Comparison of ENCODE assay signal across 8 mouse cellular contexts in genomic region chr15:78119704-78120103, GRCm38 (mm10). TPM values are rescaled to one million over a fixed set of nuclear protein-coding genes. Genes with fewer than 3 reads are reported as not detected.
DNase-seq lines count a peak whose midpoint lies in the region.

Gene Cacng2 (minus strand): TSS chr15:78120028.

- H3K9me3 ChIP-seq in megakaryocyte, embryonic 14.5 days: no peaks in the 10 kb centered on the region

- H3K4me3 ChIP-seq in megakaryocyte, embryonic 14.5 days (replicated peaks): peak within 1 kb of the TSS; percentile 46

- no peaks in the 10 kb centered on the region for H3K36me3 ChIP-seq in megakaryocyte, embryonic 14.5 days (replicated peaks; ENCODE audit: low read length)

- peak; percentile 99 for DNase-seq in ZHBTc4 (ENCODE audit: low read depth, low spot score)
- peak; percentile 99 for DNase-seq in embryo, embryonic 10 days (ENCODE audit: low spot score)
- peak; percentile 98 for DNase-seq in gastrocnemius, postnatal 14 days
- peak; percentile 91 for DNase-seq in induced T-regulatory cell, adult 2 months (ENCODE audit: low read depth)
- DNase-seq in left cerebral cortex, adult 8-10 months (ENCODE audit: low spot score in 2 of 2): peak; percentile 76 to 79
- DNase-seq in right cerebral cortex, adult 2 months (ENCODE audit: low spot score in 2 of 2): peak; percentile 82 to 89
- DNase-seq in urinary bladder, postnatal 25 days (ENCODE audit: low spot score): peak; percentile 95

- H3K27me3 ChIP-seq in megakaryocyte, embryonic 14.5 days (replicated peaks): peaks cover 31% of the 10 kb centered on the region

- intact Hi-C loops in gastrocnemius, postnatal 14 days (cut with DNase I; ENCODE audit: low total_unique reads): loop anchor here (10.0 kb wide), 1 partner anchor 185 kb away; no protein-coding TSS in a partner anchor

- peaks cover 8% of the 10 kb centered on the region; the same call in 1 of the 2 replicates for H3K4me1 ChIP-seq in megakaryocyte, embryonic 14.5 days

RNA-seq across cellular contexts. Expression of gene Cacng2, which starts in this region (rescaled TPM):
- total RNA-seq in gastrocnemius, postnatal 14 days (2021): not detected
- 10 to 100 TPM; 45.3 to 47.1 (median 46.5) TPM for total RNA-seq in left cerebral cortex, adult 8-10 months (2022)
- not detected in 2 replicates for polyA plus RNA-seq in megakaryocyte, embryonic 14.5 days (2012; ENCODE audit: insufficient read depth, low replicate concordance)

Comparison
In these comparisons a context has a peak if more than half of its experiments do, and no peak if none do; other contexts are left out.
1. Peak in every context shown above with its lines: DNase-seq and H3K4me3 ChIP-seq.
2. RNA of gene Cacng2 (total RNA-seq): 45.3 to 47.1 TPM in left cerebral cortex, adult 8-10 months; not detected in gastrocnemius, postnatal 14 days; every median in the first group is over 10 times any median in the second.
3. Peak in DNase-seq in gastrocnemius, postnatal 14 days; RNA of the gene not detected or under 1 TPM.